Mouse (Mus musculus) MEL-GATA-1-ER (cell line): ENCODE data around the gene Rpl32.
"Not testable (repeated sequence)": the region's sequence is repeated elsewhere in the genome, so short reads cannot be mapped to it uniquely, and the experiment has no call there.

Source experiments
- DNase-seq: peaks from one replicate; pipeline ENCODE4 v3.0.0-alpha.2; 2012; ENCODE audit warnings: low read depth; ENCODE audit errors: extremely low read depth

The Rpl32 gene

GRCm38 (mm10) chr6:115808488-115809231, at the start of gene Rpl32:
Rpl32 (minus strand) TSS chr6:115808747.
- peak; percentile 94 for DNase-seq

DNA sequence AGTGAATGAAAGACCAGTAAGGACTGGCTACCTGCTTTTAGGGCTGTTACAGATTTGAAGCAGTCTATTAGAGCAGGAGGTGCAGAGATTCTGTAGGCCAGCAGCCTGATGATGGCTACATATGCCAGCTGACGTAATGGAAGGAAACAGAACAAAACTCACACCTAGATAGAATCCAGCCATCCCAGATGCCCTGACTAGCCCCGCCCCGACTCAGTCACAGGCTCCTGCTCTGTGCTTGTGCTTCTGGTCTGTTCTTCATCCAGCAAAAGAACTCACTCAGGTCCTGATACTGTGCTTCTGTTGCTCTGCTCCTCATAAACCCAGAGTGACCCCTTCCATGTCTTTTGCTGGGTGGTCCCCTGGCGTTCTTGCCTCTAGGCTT, 47.8 kb upstream of the Rpl32 start:
- no peak for DNase-seq

DNA sequence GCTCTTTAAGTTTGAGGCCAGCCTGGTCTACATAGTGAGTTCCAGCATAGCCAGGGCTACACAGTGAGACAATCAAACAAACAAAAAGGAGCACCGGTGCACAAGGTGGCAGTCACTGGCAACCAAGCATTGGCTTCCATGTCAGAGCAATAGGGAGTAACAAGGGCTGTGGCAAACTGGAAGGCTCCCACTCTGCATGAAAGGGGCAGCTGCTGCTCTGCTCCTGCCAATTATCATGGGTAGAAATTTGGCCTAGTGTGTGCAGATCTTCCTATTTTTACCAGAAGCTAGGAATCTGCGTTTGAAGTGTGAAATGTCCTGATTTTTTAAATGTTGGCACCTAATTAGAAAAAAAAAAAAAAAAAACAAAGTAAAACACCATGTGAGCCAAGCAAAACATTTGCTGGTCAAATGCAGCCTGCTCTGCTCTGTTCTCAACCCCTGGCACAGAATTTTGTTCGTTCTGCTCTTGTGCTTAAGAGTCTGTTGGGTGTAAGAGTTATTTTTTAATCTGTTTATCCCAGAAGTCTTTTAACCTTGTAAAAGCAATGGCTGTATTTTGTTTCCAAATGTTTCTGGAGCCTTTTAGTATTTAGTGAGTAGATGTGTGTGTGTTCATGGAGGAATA, 47.3 kb upstream of the Rpl32 start:
- DNase-seq = no peak

DNA sequence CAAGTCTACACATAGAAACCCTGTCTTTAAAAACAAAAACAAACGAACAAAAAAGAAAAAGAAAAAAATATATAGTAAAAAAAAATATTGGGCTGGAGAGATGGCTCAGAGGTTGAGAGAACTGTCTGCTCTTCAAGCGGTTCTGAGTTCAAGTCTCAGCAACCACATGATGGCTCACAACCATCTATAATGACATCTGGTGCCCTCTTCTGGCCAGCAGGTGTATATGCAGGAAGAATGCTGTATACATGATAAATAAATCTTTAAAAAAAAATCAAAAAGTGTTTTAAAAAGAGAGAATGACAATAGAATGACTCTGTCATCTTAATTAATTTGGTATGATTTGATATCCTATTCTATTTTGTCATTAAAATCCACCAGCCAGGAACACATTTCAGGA, 45.9 kb upstream of the Rpl32 start:
- peak; percentile 18 for DNase-seq

GRCm38 (mm10) chr6:115853985-115854384, 45.4 kb upstream of the Rpl32 start:
- DNase-seq = peak; percentile 18

DNA sequence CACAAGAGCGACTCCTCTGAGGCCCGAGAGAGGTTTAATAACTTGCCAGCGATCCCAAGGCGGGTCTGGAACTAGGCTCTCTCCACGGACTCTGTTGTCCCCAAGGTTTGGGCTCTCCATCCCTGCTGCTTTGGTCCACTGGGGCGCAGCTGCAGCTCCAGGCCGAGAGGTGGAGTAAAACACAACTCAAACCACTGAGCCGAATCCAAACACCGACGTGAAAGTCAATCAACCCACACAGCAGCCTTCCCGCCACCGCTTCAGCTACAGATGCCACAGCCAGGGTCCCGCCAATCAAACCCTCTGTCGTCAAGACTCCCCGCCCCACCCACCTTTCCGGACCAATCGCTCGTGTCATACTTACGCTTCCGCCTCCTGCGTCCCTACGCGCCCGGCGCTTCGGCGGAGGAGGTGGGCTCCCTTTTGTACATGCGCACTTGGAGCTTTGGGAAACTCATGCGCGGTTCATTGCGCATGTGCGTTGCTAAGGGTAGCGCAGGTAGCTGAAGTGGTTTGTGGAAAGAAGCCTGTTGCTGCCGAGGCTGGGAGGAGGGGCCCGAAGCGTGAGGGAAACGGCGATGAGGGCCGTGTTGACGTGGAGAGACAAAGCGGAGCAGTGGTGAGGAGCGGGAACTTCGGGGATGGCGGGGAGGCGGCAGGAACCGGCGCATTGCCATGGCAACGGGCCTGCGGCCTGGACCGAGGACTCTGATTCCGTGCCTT, 44.7 kb upstream of the Rpl32 start, which contains the start of the genes Mbd4 and Ift122:
Gene Mbd4, minus strand, starts transcription at position 281 of the 723 bp plus-strand sequence.
Gene Ift122, plus strand, starts transcription at position 380 of the 723 bp plus-strand sequence.
- peak; percentile 99 for DNase-seq

DNA sequence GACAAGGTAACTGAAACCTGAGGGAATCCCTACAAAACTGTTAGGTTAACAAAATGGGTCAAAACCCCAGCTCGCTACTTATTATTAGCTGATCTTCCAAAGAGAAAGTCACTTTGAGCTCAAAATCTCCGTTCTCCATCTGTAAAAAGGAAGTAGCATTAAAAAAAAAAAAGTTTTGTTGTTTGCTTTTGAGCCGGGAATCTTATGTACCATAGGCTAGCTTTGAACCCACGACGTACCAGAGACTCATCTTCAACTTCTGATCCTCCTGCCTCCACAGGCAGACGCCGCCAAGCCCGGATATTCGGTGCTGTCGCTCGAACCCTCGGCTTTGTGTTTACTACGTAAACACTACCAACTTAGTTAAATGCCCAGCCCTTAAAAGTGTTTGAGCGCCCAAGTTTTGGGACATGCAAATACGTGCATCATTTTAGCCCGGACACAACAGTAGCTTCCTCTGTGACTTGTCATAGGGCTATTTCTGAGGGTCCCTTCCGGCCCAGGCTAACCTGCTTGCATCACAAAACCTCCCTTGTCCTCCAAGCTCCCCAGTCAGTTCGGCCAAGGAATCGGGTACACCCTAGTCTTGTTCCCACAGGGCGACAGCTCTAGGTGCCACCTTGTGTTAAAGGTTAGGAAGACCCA, 44.0 kb upstream of the Rpl32 start:
- DNase-seq = no peak

DNA sequence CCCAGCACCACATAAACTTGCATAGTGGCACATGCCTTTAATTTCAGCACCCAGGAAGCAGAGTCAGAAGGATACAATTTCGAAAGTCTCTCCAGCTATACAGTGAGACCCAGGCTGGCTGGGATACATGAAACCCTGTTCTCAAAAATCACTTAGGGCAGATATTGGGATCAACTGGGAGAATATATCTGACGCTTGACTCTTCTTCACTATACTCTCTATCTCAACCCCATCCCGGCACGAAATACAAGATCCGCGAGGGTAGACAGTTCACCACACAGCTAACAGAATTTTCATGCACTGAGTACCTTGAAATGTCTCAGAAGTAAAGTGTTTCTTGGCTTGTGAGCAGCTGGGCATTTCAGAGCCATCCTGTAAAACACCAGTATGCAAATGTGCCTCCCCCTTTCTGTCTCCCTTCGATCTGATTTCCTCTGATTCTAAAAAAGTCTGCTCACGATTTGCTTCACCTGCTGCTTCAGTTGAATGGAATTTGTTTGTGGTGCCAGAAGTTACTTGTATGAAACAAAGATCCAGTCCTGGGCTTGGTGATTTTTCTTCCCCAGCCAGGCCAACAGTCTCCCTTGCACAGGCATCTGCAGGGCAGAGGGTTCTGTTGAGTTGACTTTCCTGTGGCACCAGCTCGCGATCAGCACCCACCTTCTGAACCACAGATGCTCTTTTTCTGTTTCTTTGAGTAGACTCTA, 40.2 kb upstream of the Rpl32 start:
- DNase-seq = no peak

- DNase-seq = peak; percentile 67
Measured at GRCm38 (mm10) chr6:115846640-115847411, 38.3 kb upstream of the Rpl32 start.

- no peak for DNase-seq
Measured at GRCm38 (mm10) chr6:115845006-115845405, 36.5 kb upstream of the Rpl32 start.

GRCm38 (mm10) chr6:115838745-115839144, 30.2 kb upstream of the Rpl32 start:
- DNase-seq = no peak

DNA sequence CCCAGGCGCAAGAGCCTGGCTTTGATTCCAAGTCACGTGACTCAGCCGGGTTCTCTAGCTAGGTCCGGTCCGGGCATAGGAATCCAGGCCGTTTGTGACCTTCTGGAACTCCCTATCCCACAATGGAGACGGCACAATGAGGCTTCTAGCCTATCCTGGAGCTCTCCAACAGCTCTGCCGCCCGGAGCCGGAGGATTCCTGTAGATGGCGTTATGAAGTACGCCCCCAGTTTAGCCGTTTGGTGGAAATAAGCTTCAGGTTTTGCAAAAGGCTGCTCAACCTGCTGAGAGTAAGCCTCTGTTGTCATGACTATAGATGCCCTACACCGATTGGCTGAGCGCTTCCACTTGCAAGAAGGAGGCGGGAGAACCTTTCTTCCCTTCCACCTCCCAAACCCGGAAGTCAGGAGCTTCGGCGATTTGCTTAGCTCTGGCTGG, 29.6 kb upstream of the Rpl32 start, which contains the start of gene Efcab12:
Gene Efcab12, minus strand, starts transcription at position 252 of the 437 bp plus-strand sequence.
- DNase-seq = no peak

DNA sequence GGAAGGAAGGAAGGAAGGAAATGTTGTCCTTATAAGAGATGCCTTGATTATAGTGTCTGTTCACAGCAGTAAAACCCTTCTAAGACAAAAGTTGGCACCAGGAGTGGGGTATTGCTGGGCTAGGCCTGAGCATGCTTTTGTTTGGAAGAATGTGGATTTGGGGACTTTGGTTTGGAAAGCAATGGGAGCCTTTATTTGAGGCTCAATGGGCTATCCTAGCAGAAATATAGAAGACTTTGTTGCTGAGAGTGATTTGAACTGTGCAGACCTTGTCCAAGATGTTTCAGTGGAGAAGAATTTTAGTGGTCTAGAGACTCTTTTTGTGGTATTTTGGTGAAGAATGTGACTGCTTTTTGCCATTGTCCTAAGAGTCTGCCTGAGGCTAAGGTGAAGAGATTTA, 25.3 kb upstream of the Rpl32 start:
- DNase-seq = no peak

- no peak for DNase-seq
Measured at GRCm38 (mm10) chr6:115832152-115832850, 23.8 kb upstream of the Rpl32 start.

DNA sequence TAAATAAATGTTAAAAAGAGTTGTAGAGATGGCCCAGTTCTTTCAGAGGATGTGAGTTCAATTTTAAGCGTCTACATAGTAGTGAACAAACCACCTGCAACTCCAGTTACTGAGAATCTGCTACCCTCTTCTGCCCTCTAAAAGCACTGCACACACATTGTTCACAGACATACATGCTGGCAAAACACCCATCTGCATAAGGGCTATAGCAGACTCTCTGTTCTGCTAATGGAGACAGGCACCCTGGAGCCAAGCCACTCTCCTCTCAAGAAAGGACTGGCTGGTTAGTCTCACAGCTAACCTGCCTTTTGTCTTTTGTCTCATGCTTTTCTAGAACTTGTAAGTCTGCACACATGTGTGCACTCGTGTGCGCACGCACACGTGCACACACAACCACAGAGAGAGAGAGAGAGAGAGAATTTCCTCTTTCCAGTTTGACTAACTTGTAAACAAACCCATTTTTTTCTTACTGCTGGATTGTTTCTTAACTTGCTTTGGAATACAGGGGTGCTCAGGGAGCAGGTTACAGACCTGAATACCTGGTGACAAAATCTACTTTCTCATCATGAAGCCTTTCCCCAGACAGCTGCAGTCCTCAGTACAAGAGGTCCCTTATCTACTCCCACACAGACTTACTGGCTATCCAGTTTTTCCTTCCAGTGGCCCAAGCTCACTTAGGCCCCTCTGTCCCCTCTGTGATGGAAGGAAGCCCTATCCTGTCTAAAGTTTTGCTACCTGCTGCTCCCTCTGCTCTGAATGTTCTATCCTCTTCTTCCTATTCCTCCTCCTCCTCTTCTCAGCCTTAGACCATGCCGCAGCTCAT, 22.4 kb upstream of the Rpl32 start:
- DNase-seq = no peak

GRCm38 (mm10) chr6:115823850-115824464, 15.4 kb upstream of the Rpl32 start:
- not testable (repeated sequence) for DNase-seq

GRCm38 (mm10) chr6:115821216-115821993, 12.9 kb upstream of the Rpl32 start:
- no peak for DNase-seq
